Comparison of ENCODE assay signal across 8 mouse cellular contexts in the genomic region with DNA sequence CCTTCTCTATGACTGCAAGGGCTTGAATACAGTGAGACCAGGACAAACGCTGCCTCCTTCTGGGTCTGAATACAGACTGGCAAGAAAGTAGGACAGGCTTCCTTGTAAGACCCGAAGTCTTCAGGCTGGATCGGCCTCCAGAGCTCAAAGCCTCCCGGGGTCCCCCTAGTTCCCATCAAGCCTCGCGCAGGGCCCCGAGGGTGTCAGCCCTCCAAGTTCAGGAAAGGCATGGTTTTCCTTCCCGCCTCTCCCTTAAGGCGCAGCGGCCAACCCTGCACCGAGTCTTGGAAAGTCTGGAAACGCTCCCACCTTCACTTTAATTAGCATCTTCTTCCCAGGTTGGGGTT. TPM values are rescaled to one million over a fixed set of nuclear protein-coding genes. Genes with fewer than 3 reads are reported as not detected.
DNase-seq lines count a peak whose midpoint lies in the region; ATAC-seq lines count a peak whose summit lies in the region.

No protein-coding gene starts in this region.

- H3K4me3 ChIP-seq in hindbrain, embryonic 13.5 days = peak overlapping the region; percentile 62
- H3K4me3 ChIP-seq in midbrain, embryonic 13.5 days (replicated peaks) = peak overlapping the region; percentile 83

- no peaks in the 10 kb centered on the region for H3K27me3 ChIP-seq in hindbrain, embryonic 13.5 days
- H3K27me3 ChIP-seq in midbrain, embryonic 13.5 days = no peaks in the 10 kb centered on the region

- peak overlapping the region; percentile 97 for H3K4me2 ChIP-seq in hindbrain, embryonic 13.5 days
- H3K4me2 ChIP-seq in midbrain, embryonic 13.5 days (replicated peaks) = peak overlapping the region; percentile 97

- peaks cover 37% of the 10 kb centered on the region for H3K4me1 ChIP-seq in hindbrain, embryonic 13.5 days (replicated peaks)
- H3K4me1 ChIP-seq in midbrain, embryonic 13.5 days (replicated peaks) = peaks cover 31% of the 10 kb centered on the region

- peak overlapping the region; percentile 86 for H3K9ac ChIP-seq in hindbrain, embryonic 13.5 days
- H3K9ac ChIP-seq in midbrain, embryonic 13.5 days (replicated peaks) = peak overlapping the region; percentile 87

- peak; percentile 24 for DNase-seq in layer of hippocampus, adult 9-10 months (ENCODE audit: low spot score)
- DNase-seq in layer of hippocampus, adult 18-20 months (ENCODE audit: low spot score in 2 of 2) = no peak
- DNase-seq in left cerebral cortex, adult 9 months (ENCODE audit: low spot score in 2 of 2) = no peak
- DNase-seq in Muller cell, postnatal 12 days (ENCODE audit: inconsistent ontology term) = no peak
- DNase-seq in right cerebral cortex, postnatal 14 days = no peak

- H3K36me3 ChIP-seq in hindbrain, embryonic 13.5 days = peaks cover 20% of the 10 kb centered on the region
- peaks cover 12% of the 10 kb centered on the region for H3K36me3 ChIP-seq in midbrain, embryonic 13.5 days

- H3K27ac ChIP-seq in hindbrain, embryonic 13.5 days = peak overlapping the region; percentile 93
- peak overlapping the region; percentile 91 for H3K27ac ChIP-seq in midbrain, embryonic 13.5 days

- ATAC-seq in common myeloid progenitor, adult 5-6 weeks (replicated peaks; ENCODE audit: low read depth, poor library complexity, severe bottlenecking) = peak; percentile 12; the same call in 1 of the 2 replicates
- ATAC-seq in hindbrain, embryonic 13.5 days (ENCODE audit: low FRiP score) = peak; percentile 72
- ATAC-seq in midbrain, embryonic 13.5 days = peak; percentile 77; the same call in 1 of the 2 replicates

- 0% methylated on average over 12 of the region's 12 CpGs for WGBS in hindbrain, embryonic 13.5 days
- WGBS in midbrain, embryonic 13.5 days = 0% methylated on average over 12 of the region's 12 CpGs

- H3K9me3 ChIP-seq in hindbrain, embryonic 13.5 days = no peaks in the 10 kb centered on the region
- H3K9me3 ChIP-seq in midbrain, embryonic 13.5 days = no peaks in the 10 kb centered on the region

RNA-seq across cellular contexts. Expression of gene Gmpr2, which starts 0.3 kb away (rescaled TPM):
- total RNA-seq in layer of hippocampus, adult 18-20 months (2021) = 10 to 100 TPM; 23.3 to 26.4 TPM
- total RNA-seq in common myeloid progenitor, adult 5-6 weeks (2017) = 39.3 and 46.1 TPM in 2 replicates
- polyA plus RNA-seq in hindbrain, embryonic 13.5 days (2015; fragmentation: Nextera tagmentation; extraction: Ambion mirVana) = 51.1 and 52.9 TPM in 2 replicates
- polyA plus RNA-seq in midbrain, embryonic 13.5 days (2015; fragmentation: Nextera tagmentation; extraction: Ambion mirVana) = 49.5 and 53.3 TPM in 2 replicates

RNA-seq across cellular contexts. Expression of gene Nedd8, which starts 0.5 kb away (rescaled TPM):
- 100 to 1,000 TPM; 294 to 304 TPM for total RNA-seq in layer of hippocampus, adult 18-20 months (2021)
- total RNA-seq in common myeloid progenitor, adult 5-6 weeks (2017) = 345 and 391 TPM in 2 replicates
- 585 and 628 TPM in 2 replicates for polyA plus RNA-seq in hindbrain, embryonic 13.5 days (2015; fragmentation: Nextera tagmentation; extraction: Ambion mirVana)
- polyA plus RNA-seq in midbrain, embryonic 13.5 days (2015; fragmentation: Nextera tagmentation; extraction: Ambion mirVana) = 605 and 607 TPM in 2 replicates

RNA-seq across cellular contexts. Expression of gene Tinf2, which starts 10.2 kb away (rescaled TPM):
- 10 to 100 TPM; 12.3 to 15.2 TPM for total RNA-seq in layer of hippocampus, adult 18-20 months (2021)
- 20.9 and 24.1 TPM in 2 replicates for total RNA-seq in common myeloid progenitor, adult 5-6 weeks (2017)
- polyA plus RNA-seq in hindbrain, embryonic 13.5 days (2015; fragmentation: Nextera tagmentation; extraction: Ambion mirVana) = 28.0 and 31.8 TPM in 2 replicates
- 36.9 and 38.5 TPM in 2 replicates for polyA plus RNA-seq in midbrain, embryonic 13.5 days (2015; fragmentation: Nextera tagmentation; extraction: Ambion mirVana)

RNA-seq across cellular contexts. Expression of gene Mdp1, which starts 11.2 kb away (rescaled TPM):
- 10 to 100 TPM; 45.5 to 52.3 TPM for total RNA-seq in layer of hippocampus, adult 18-20 months (2021)
- total RNA-seq in common myeloid progenitor, adult 5-6 weeks (2017) = 26.2 and 28.2 TPM in 2 replicates
- polyA plus RNA-seq in hindbrain, embryonic 13.5 days (2015; fragmentation: Nextera tagmentation; extraction: Ambion mirVana) = 74.7 and 77.5 TPM in 2 replicates
- polyA plus RNA-seq in midbrain, embryonic 13.5 days (2015; fragmentation: Nextera tagmentation; extraction: Ambion mirVana) = 69.7 and 75.0 TPM in 2 replicates

RNA-seq across cellular contexts. Expression of gene Tssk4, which starts 21.5 kb away (rescaled TPM):
- total RNA-seq in layer of hippocampus, adult 18-20 months (2021) = 1 to 10 TPM in 1 of 2 experiments, under 1 TPM in 1; 0.79 to 1.2 TPM
- 0.27 and 0.82 TPM in 2 replicates for total RNA-seq in common myeloid progenitor, adult 5-6 weeks (2017)
- 0.41 and 0.43 TPM in 2 replicates for polyA plus RNA-seq in hindbrain, embryonic 13.5 days (2015; fragmentation: Nextera tagmentation; extraction: Ambion mirVana)
- polyA plus RNA-seq in midbrain, embryonic 13.5 days (2015; fragmentation: Nextera tagmentation; extraction: Ambion mirVana) = 0.38 and 0.59 TPM in 2 replicates

Comparison
In these comparisons a context has a peak if more than half of its experiments do, and no peak if none do; other contexts are left out.
1. ATAC-seq: peak in every context shown above with its lines; median percentile 77 in midbrain, embryonic 13.5 days; 72 in hindbrain, embryonic 13.5 days; 12 in common myeloid progenitor, adult 5-6 weeks.